Mouse (Mus musculus): Measurements from ENCODE around the gene Lsm2. TPM values are rescaled to one million over a fixed set of nuclear protein-coding genes. Genes with fewer than 3 reads are reported as not detected.
"Not testable (repeated sequence)": the region's sequence is repeated elsewhere in the genome, so short reads cannot be mapped to it uniquely, and the experiment has no call there.

Lsm2 gene
- polyA plus RNA-seq, 1 experiment, result 95.0 TPM

GRCm38 (mm10) chr17:34980655-34981054 is 1.0 kb upstream of the Lsm2 start:
- peaks cover 4% of the 10 kb centered on the region for H3K27me3 ChIP-seq (replicated peaks)
- H3K4me3 ChIP-seq (replicated peaks), result peak overlapping the region; percentile 97
- no peak for TF ChIP-seq FLI1 (IDR thresholded peaks at IDR 0.05; ENCODE audit: low read length)
- TF ChIP-seq GATA1 (IDR thresholded peaks at IDR 0.05; ENCODE audit: borderline replicate concordance, low read length), result no peak
- H3K36me3 ChIP-seq (replicated peaks; ENCODE audit: low read length), result peaks cover 13% of the 10 kb centered on the region
- H3K9me3 ChIP-seq, result no peaks in the 10 kb centered on the region
- peaks cover 36% of the 10 kb centered on the region for H3K4me1 ChIP-seq

- Histone ChIP-seq H3K27me3 (replicated peaks) (peaks cover 3% of the 10 kb centered on the region), H3K36me3 (replicated peaks; ENCODE audit: low read length) (peaks cover 26% of the 10 kb centered on the region), H3K9me3 (no peaks in the 10 kb centered on the region), H3K4me1 (peaks cover 30% of the 10 kb centered on the region), H3K4me3 (replicated peaks) (peak overlapping the region; percentile 97)
- no peak for TF ChIP-seq FLI1 (IDR thresholded peaks at IDR 0.05; ENCODE audit: low read length)
- no peak for TF ChIP-seq GATA1 (IDR thresholded peaks at IDR 0.05; ENCODE audit: borderline replicate concordance, low read length)
Measured at GRCm38 (mm10) chr17:34982328-34982727, 666 bp downstream of the Lsm2 start.

GRCm38 (mm10) chr17:34984218-34984617 is 2.6 kb downstream of the Lsm2 start:
- Histone ChIP-seq H3K27me3 (replicated peaks) (no peaks in the 10 kb centered on the region), H3K4me3 (replicated peaks) (no peak overlapping the region), H3K4me1 (peaks cover 30% of the 10 kb centered on the region), H3K9me3 (no peaks in the 10 kb centered on the region), H3K36me3 (replicated peaks; ENCODE audit: low read length) (peaks cover 34% of the 10 kb centered on the region)
- no peak for TF ChIP-seq GATA1 (IDR thresholded peaks at IDR 0.05; ENCODE audit: borderline replicate concordance, low read length)
- TF ChIP-seq FLI1 (IDR thresholded peaks at IDR 0.05; ENCODE audit: low read length), result no peak

GRCm38 (mm10) chr17:34994751-34995150 is 13.1 kb downstream of the Lsm2 start:
- TF ChIP-seq FLI1 (IDR thresholded peaks at IDR 0.05; ENCODE audit: low read length), result no peak
- TF ChIP-seq GATA1 (IDR thresholded peaks at IDR 0.05; ENCODE audit: borderline replicate concordance, low read length), result no peak
- no peaks in the 10 kb centered on the region for H3K27me3 ChIP-seq (replicated peaks)
- peaks cover 43% of the 10 kb centered on the region for H3K4me1 ChIP-seq
- peaks cover 49% of the 10 kb centered on the region for H3K36me3 ChIP-seq (replicated peaks; ENCODE audit: low read length)
- no peak overlapping the region for H3K4me3 ChIP-seq (replicated peaks)
- H3K9me3 ChIP-seq, result no peaks in the 10 kb centered on the region

- H3K4me1 ChIP-seq, result peaks cover 46% of the 10 kb centered on the region
- not testable (repeated sequence) for H3K9me3 ChIP-seq
Measured at GRCm38 (mm10) chr17:34995192-34995591, 13.5 kb downstream of the Lsm2 start.

GRCm38 (mm10) chr17:34995927-34996326 is 14.3 kb downstream of the Lsm2 start:
- peaks cover 43% of the 10 kb centered on the region for H3K36me3 ChIP-seq (replicated peaks; ENCODE audit: low read length)
- H3K4me3 ChIP-seq (replicated peaks); H3K27me3 ChIP-seq (replicated peaks): not testable (repeated sequence)

More at GRCm38 (mm10) chr17:34995192-34995591, 13.5 kb downstream of the Lsm2 start:
- not testable (repeated sequence) for H3K4me3 ChIP-seq (replicated peaks); H3K27me3 ChIP-seq (replicated peaks)
- peaks cover 49% of the 10 kb centered on the region for H3K36me3 ChIP-seq (replicated peaks; ENCODE audit: low read length)

GRCm38 (mm10) chr17:34996411-34997141 is 14.9 kb downstream of the Lsm2 start:
- no peaks in the 10 kb centered on the region for H3K27me3 ChIP-seq (replicated peaks)
- peak overlapping the region; percentile 39 for H3K4me3 ChIP-seq (replicated peaks)
- peaks cover 37% of the 10 kb centered on the region for H3K36me3 ChIP-seq (replicated peaks; ENCODE audit: low read length)
- peaks cover 43% of the 10 kb centered on the region for H3K4me1 ChIP-seq
- TF ChIP-seq GATA1 (IDR thresholded peaks at IDR 0.05; ENCODE audit: borderline replicate concordance, low read length), result no peak
- TF ChIP-seq FLI1 (IDR thresholded peaks at IDR 0.05; ENCODE audit: low read length), result no peak
- H3K9me3 ChIP-seq, result no peaks in the 10 kb centered on the region

More at GRCm38 (mm10) chr17:34995927-34996326, 14.3 kb downstream of the Lsm2 start:
- H3K4me1 ChIP-seq, result peaks cover 44% of the 10 kb centered on the region
- H3K9me3 ChIP-seq, result not testable (repeated sequence)

- H3K9me3 ChIP-seq, result no peaks in the 10 kb centered on the region
- no peak for TF ChIP-seq GATA1 (IDR thresholded peaks at IDR 0.05; ENCODE audit: borderline replicate concordance, low read length)
- no peak overlapping the region for H3K4me3 ChIP-seq (replicated peaks)
- peaks cover 48% of the 10 kb centered on the region for H3K4me1 ChIP-seq
- peaks cover 33% of the 10 kb centered on the region for H3K36me3 ChIP-seq (replicated peaks; ENCODE audit: low read length)
- H3K27me3 ChIP-seq (replicated peaks), result no peaks in the 10 kb centered on the region
Measured at GRCm38 (mm10) chr17:34997142-34997483, 15.5 kb downstream of the Lsm2 start.

GRCm38 (mm10) chr17:34998526-34999430 is 17.1 kb downstream of the Lsm2 start:
- H3K27me3 ChIP-seq (replicated peaks), result no peaks in the 10 kb centered on the region
- H3K36me3 ChIP-seq (replicated peaks; ENCODE audit: low read length), result peaks cover 36% of the 10 kb centered on the region
- no peaks in the 10 kb centered on the region for H3K9me3 ChIP-seq
- H3K4me1 ChIP-seq, result peaks cover 63% of the 10 kb centered on the region
- H3K4me3 ChIP-seq (replicated peaks), result peak overlapping the region; percentile 92
- no peak for TF ChIP-seq GATA1 (IDR thresholded peaks at IDR 0.05; ENCODE audit: borderline replicate concordance, low read length)
- TF ChIP-seq FLI1 (IDR thresholded peaks at IDR 0.05; ENCODE audit: low read length), result no peak

- peaks cover 48% of the 10 kb centered on the region for H3K36me3 ChIP-seq (replicated peaks; ENCODE audit: low read length)
- H3K27me3 ChIP-seq (replicated peaks); H3K9me3 ChIP-seq: not testable (repeated sequence)
- H3K4me3 ChIP-seq (replicated peaks), result peak overlapping the region; percentile 100
- peaks cover 71% of the 10 kb centered on the region for H3K4me1 ChIP-seq
Measured at GRCm38 (mm10) chr17:34999871-35000716, 18.4 kb downstream of the Lsm2 start.

Measured in megakaryocyte, embryonic 14.5 days (primary cell).